Mouse (Mus musculus): ENCODE measurements at regions not wholly inside any gene's neighbourhood (a gene's known extent, or its start where the extent isn't known, plus 50 kb on each side); places are given as distances from the start of the nearest gene placed in this dataset.

DNA sequence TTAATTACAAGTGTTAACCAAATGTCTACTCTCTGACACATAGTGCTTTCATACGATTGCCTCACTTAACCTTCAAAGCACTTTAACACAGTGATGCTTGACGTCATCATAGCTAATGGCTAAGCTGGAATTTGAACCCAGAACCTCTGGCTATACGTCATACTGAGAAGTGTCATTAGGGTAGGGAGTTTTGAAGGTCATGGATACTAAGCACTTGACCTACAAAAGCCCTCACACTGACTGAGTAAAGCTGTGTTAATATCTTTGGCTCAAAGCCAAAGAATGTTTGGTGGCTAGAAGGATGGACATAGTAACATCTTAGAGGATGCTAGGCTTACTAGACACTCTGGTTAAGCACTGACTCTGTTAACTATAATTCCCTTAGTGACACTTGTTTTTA lies 106.9 kb upstream of the Tmtc1 start:
- WGBS, result 44% methylated on average over 3 of the region's 3 CpGs
- TF ChIP-seq CTCF (IDR thresholded peaks at IDR 0.05; ENCODE audit: low read depth) (no peak), EP300 (optimal IDR thresholded peaks at IDR 0.05) (no peak)
- no peaks in the 10 kb centered on the region for H3K9me3 ChIP-seq (ENCODE audit: control insufficient read depth, low read length)
- no peaks in the 10 kb centered on the region for H3K27me3 ChIP-seq (ENCODE audit: control insufficient read depth, insufficient read depth, low read length)
- no peak overlapping the region for H3K9ac ChIP-seq (ENCODE audit: low read length)
- H3K4me1 ChIP-seq (replicated peaks; ENCODE audit: control insufficient read depth, insufficient read depth), result no peaks in the 10 kb centered on the region
- no peaks in the 10 kb centered on the region for H3K36me3 ChIP-seq (ENCODE audit: control insufficient read depth, insufficient read depth, low read length)
- DNase-seq (ENCODE audit: low spot score), result no peak
- H3K27ac ChIP-seq (replicated peaks), result no peak overlapping the region
- H3K4me3 ChIP-seq (ENCODE audit: low read depth, low read length), result no peak overlapping the region
- no peak for ATAC-seq (ENCODE audit: low FRiP score, low TSS enrichment)
- H3K4me2 ChIP-seq (replicated peaks; ENCODE audit: low read depth), result no peak overlapping the region

DNA sequence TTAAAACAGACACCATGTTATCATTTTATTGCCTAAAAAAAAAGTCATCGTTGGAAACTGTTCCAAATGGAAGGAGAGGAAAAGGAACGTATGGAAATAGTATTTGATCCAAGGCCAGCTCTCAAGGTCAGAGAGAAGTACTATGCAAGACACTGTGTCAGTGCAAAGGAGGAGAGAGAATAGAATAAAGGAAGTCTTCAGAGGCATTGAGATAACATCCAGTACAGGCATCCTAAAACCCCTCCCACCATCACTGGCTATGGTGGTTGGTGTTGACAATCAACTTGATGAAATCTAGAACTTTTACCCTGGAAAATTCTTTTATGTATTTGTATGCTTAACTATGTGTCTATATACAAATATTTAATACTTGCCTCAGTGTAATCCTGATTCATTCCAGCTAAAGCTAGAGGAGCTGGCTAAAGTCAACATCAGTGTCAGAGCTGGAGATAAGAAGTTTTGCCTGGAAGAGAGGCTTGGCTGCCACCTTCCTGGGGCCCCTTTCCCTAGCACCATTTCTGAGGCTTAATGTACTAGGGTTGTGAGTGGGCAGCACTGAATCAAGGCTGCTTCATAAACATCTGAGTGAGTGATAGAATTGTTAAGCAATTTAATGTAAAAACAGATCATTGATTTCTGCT lies 104.1 kb upstream of the Tmtc1 start:
- no peaks in the 10 kb centered on the region for H3K4me1 ChIP-seq (replicated peaks; ENCODE audit: control insufficient read depth, insufficient read depth)
- ATAC-seq (ENCODE audit: low FRiP score, low TSS enrichment), result peak; percentile 71; the same call in 1 of the 2 replicates
- 35% methylated on average over 2 of the region's 2 CpGs for WGBS
- H3K27me3 ChIP-seq (ENCODE audit: control insufficient read depth, insufficient read depth, low read length), result no peaks in the 10 kb centered on the region
- H3K4me2 ChIP-seq (replicated peaks; ENCODE audit: low read depth), result no peak overlapping the region
- no peak overlapping the region for H3K9ac ChIP-seq (ENCODE audit: low read length)
- no peaks in the 10 kb centered on the region for H3K36me3 ChIP-seq (ENCODE audit: control insufficient read depth, insufficient read depth, low read length)
- H3K9me3 ChIP-seq (ENCODE audit: control insufficient read depth, low read length), result no peaks in the 10 kb centered on the region
- H3K4me3 ChIP-seq (ENCODE audit: low read depth, low read length), result no peak overlapping the region
- TF ChIP-seq EP300 (optimal IDR thresholded peaks at IDR 0.05) (no peak), CTCF (IDR thresholded peaks at IDR 0.05; ENCODE audit: low read depth) (no peak)
- no peak overlapping the region for H3K27ac ChIP-seq (replicated peaks)
- DNase-seq (ENCODE audit: low spot score), result peak; percentile 32

DNA sequence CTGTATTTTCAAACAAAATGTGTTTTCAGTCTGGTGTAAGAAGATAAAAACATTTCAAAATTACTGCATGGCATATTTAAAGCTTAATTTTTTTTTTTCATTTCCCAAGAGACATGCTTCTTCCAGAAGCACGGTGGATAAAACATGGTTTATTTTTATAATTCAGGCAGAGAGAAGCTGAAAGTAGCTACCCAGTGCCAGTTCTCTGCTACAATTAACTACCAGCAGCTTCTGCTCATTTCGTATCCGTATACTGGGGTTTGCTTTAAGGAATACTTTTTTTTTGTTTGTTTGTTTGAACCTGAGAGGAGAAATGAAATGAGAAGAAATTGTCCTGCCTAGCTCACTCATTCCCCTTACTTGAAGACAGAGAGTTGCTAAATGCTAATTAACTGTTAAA lies 98.9 kb upstream of the Tmtc1 start:
- DNase-seq (ENCODE audit: low spot score) (no peak), ATAC-seq (ENCODE audit: low FRiP score, low TSS enrichment) (no peak)
- Histone ChIP-seq H3K27ac (replicated peaks) (no peak overlapping the region), H3K9ac (ENCODE audit: low read length) (no peak overlapping the region), H3K4me3 (ENCODE audit: low read depth, low read length) (no peak overlapping the region), H3K9me3 (ENCODE audit: control insufficient read depth, low read length) (no peaks in the 10 kb centered on the region), H3K4me1 (replicated peaks; ENCODE audit: control insufficient read depth, insufficient read depth) (no peaks in the 10 kb centered on the region), H3K36me3 (ENCODE audit: control insufficient read depth, insufficient read depth, low read length) (no peaks in the 10 kb centered on the region), H3K27me3 (ENCODE audit: control insufficient read depth, insufficient read depth, low read length) (no peaks in the 10 kb centered on the region), H3K4me2 (replicated peaks; ENCODE audit: low read depth) (no peak overlapping the region)
- TF ChIP-seq EP300 (optimal IDR thresholded peaks at IDR 0.05) (no peak), CTCF (IDR thresholded peaks at IDR 0.05; ENCODE audit: low read depth) (no peak)
- 56% methylated on average over 3 of the region's 3 CpGs for WGBS

DNA sequence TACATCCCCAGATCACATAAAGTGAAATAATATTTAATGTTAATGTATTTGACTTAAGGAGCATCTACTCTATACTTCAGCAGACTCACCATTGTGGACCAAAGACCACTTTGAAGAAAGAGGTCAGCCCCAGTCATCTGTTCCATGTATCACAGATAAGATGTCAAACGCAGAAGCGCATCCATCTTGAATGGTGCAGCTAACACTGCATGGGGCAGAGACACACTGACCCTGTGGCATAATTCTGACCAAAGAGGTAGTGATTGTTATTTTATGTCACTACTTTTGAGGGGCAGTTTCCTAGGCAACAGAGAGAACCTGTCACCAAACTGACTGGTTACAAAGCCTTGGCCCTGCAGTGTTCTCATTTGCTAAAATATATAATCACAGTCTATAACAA lies 97.8 kb upstream of the Tmtc1 start:
- Histone ChIP-seq H3K4me2 (replicated peaks; ENCODE audit: low read depth) (no peak overlapping the region), H3K4me3 (ENCODE audit: low read depth, low read length) (no peak overlapping the region), H3K27ac (replicated peaks) (no peak overlapping the region), H3K4me1 (replicated peaks; ENCODE audit: control insufficient read depth, insufficient read depth) (no peaks in the 10 kb centered on the region), H3K9ac (ENCODE audit: low read length) (no peak overlapping the region), H3K27me3 (ENCODE audit: control insufficient read depth, insufficient read depth, low read length) (no peaks in the 10 kb centered on the region), H3K36me3 (ENCODE audit: control insufficient read depth, insufficient read depth, low read length) (no peaks in the 10 kb centered on the region), H3K9me3 (ENCODE audit: control insufficient read depth, low read length) (no peaks in the 10 kb centered on the region)
- DNase-seq (ENCODE audit: low spot score), result no peak
- 85% methylated on average over 2 of the region's 2 CpGs for WGBS
- ATAC-seq (ENCODE audit: low FRiP score, low TSS enrichment), result no peak
- TF ChIP-seq EP300 (optimal IDR thresholded peaks at IDR 0.05), result no peak
- no peak for TF ChIP-seq CTCF (IDR thresholded peaks at IDR 0.05; ENCODE audit: low read depth)

DNA sequence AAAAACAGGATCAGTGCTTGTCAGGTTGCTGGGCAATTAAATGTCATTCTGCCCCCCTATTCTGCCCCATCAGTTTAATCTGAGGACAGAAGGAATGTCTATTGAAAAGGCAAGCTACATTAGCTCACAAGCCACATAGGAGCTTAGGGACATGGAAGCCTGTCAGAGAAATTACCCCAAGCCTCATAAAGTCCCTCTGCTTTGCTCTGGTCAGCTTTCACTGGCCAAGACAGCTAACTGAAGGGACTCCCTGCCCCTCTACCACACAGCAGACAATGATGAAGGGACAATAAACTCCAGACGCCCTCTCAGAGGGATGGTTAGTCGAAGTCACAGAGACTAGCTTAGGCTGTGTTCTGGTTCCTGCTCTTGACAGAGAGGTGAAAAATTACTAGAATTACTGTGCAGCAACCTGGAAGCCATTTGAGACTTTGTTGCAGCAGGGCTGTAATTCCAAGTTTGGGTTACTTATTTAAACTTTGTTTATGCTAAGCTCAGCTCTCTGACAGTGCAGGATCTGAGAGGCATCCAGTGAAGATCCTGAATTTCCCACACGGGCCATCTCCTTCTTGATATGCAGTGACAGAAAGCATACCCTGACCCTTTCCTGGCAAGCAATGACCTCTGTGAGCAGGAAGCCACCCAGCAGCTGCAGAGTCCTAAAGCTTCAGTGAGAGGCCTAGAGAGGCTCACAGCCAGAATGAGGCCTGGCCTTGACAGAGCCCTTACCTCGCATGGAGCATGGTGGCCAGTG lies 95.2 kb upstream of the Tmtc1 start:
- DNase-seq (ENCODE audit: low spot score) (no peak), ATAC-seq (ENCODE audit: low FRiP score, low TSS enrichment) (no peak)
- Histone ChIP-seq H3K4me1 (replicated peaks; ENCODE audit: control insufficient read depth, insufficient read depth) (no peaks in the 10 kb centered on the region), H3K9me3 (ENCODE audit: control insufficient read depth, low read length) (no peaks in the 10 kb centered on the region), H3K27ac (replicated peaks) (no peak overlapping the region), H3K4me2 (replicated peaks; ENCODE audit: low read depth) (no peak overlapping the region), H3K4me3 (ENCODE audit: low read depth, low read length) (no peak overlapping the region), H3K27me3 (ENCODE audit: control insufficient read depth, insufficient read depth, low read length) (no peaks in the 10 kb centered on the region), H3K36me3 (ENCODE audit: control insufficient read depth, insufficient read depth, low read length) (no peaks in the 10 kb centered on the region), H3K9ac (ENCODE audit: low read length) (no peak overlapping the region)
- 53% methylated on average over 4 of the region's 4 CpGs for WGBS
- no peak for TF ChIP-seq CTCF (IDR thresholded peaks at IDR 0.05; ENCODE audit: low read depth)
- no peak for TF ChIP-seq EP300 (optimal IDR thresholded peaks at IDR 0.05)

DNA sequence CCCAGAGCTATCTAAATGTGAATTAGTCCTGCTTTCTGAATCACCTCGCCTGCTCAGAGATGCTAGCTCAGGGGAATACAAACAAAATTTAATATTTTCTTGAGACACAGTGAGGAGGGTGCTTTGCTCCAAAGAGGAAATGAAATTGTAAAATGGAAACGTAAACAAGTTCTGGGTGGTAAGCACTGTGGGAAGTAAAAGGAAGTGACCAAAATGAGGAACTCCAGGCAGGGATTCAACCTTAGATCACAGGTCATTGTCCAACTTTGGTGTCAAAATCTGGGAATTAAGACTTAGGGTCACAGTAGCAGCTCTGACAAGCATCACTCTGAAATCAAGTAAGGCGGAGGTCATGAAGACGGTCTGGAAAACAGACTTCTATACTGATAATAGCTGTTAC lies 90.2 kb upstream of the Tmtc1 start:
- TF ChIP-seq EP300 (optimal IDR thresholded peaks at IDR 0.05) (no peak), CTCF (IDR thresholded peaks at IDR 0.05; ENCODE audit: low read depth) (no peak)
- Histone ChIP-seq H3K4me2 (replicated peaks; ENCODE audit: low read depth) (no peak overlapping the region), H3K4me1 (replicated peaks; ENCODE audit: control insufficient read depth, insufficient read depth) (no peaks in the 10 kb centered on the region), H3K9me3 (ENCODE audit: control insufficient read depth, low read length) (no peaks in the 10 kb centered on the region), H3K27ac (replicated peaks) (no peak overlapping the region), H3K36me3 (ENCODE audit: control insufficient read depth, insufficient read depth, low read length) (no peaks in the 10 kb centered on the region), H3K4me3 (ENCODE audit: low read depth, low read length) (no peak overlapping the region), H3K9ac (ENCODE audit: low read length) (no peak overlapping the region), H3K27me3 (ENCODE audit: control insufficient read depth, insufficient read depth, low read length) (no peaks in the 10 kb centered on the region)
- ATAC-seq (ENCODE audit: low FRiP score, low TSS enrichment) (no peak), DNase-seq (ENCODE audit: low spot score) (no peak)
- WGBS, result 64% methylated on average over 4 of the region's 4 CpGs

All from stomach, postnatal 0 days (tissue).